Mouse (Mus musculus) ES-E14 (cell line): Measurements from ENCODE around the gene Hdac7. TPM values are rescaled to one million over a fixed set of nuclear protein-coding genes. Genes with fewer than 3 reads are reported as not detected.

ENCODE experiments used
- DNase-seq: peaks from one replicate; pipeline ENCODE4 v3.0.0-alpha.2; 2013; ENCODE audit warnings: low read depth, low spot score
- H3K27ac ChIP-seq: 2 replicates; pipeline ENCODE4 v1.5.1; 2012; ENCODE audit warnings: low read depth, mild to moderate bottlenecking, low read length, moderate library complexity, mixed read lengths; ENCODE audit not compliant: poor library complexity, insufficient read depth, severe bottlenecking
- H3K36me3 ChIP-seq: 2 replicates; pipeline ENCODE4 v1.6.1; 2012; ENCODE audit warnings: mild to moderate bottlenecking, low read length, moderate library complexity, mixed read lengths; ENCODE audit not compliant: control insufficient read depth, poor library complexity, insufficient read depth, severe bottlenecking
- H3K4me1 ChIP-seq, 2 experiments: fragments of 150-350 bp in 1 of 2; sonication (generic) in 1 of 2; 2 replicates each; pipeline ENCODE4 v1.6.1; 2012; ENCODE audit warnings: low read length in 2 of 2, mild to moderate bottlenecking in 1 of 2, mixed read lengths in 1 of 2; ENCODE audit not compliant: control insufficient read depth in 2 of 2, insufficient read depth in 2 of 2, poor library complexity in 1 of 2
- H3K4me3 ChIP-seq, 2 experiments: fragments of 150-350 bp in 1 of 2; sonication (generic) in 1 of 2; 2 replicates each; pipeline ENCODE4 v1.5.1; 2012; ENCODE audit warnings: low read length in 2 of 2, low read depth in 1 of 2, mild to moderate bottlenecking in 1 of 2, mixed read lengths in 1 of 2; ENCODE audit not compliant: insufficient read depth in 1 of 2, poor library complexity in 1 of 2, severe bottlenecking in 1 of 2
- H3K9ac ChIP-seq: 2 replicates; pipeline ENCODE4 v1.6.1; 2012; ENCODE audit warnings: low read depth, mild to moderate bottlenecking, low read length, mixed read lengths; ENCODE audit not compliant: poor library complexity, insufficient read depth, severe bottlenecking
- H3K9me3 ChIP-seq: fragments of 150-350 bp; sonication (generic); 2 replicates; pipeline ENCODE4 v1.6.1; 2012; ENCODE audit warnings: low read depth, mild to moderate bottlenecking, low read length; ENCODE audit not compliant: control insufficient read depth, insufficient read depth
- CHD2 ChIP-seq: IDR thresholded peaks from 2 replicates; pipeline ENCODE4 v1.6.1; 2014; ENCODE audit warnings: mild to moderate bottlenecking, low read depth, low read length, inconsistent platforms
- HCFC1 ChIP-seq: IDR thresholded peaks from 2 replicates; pipeline ENCODE4 v1.6.1; 2012; ENCODE audit warnings: low read length, inconsistent platforms, borderline replicate concordance; ENCODE audit not compliant: insufficient read depth
- MAFK ChIP-seq: IDR thresholded peaks from 2 replicates; pipeline ENCODE4 v1.6.1; 2014; ENCODE audit warnings: mild to moderate bottlenecking, low read depth, low read length, inconsistent platforms; ENCODE audit not compliant: insufficient read depth
- ZC3H11A ChIP-seq: IDR thresholded peaks from 2 replicates; pipeline ENCODE4 v1.6.1; 2012; ENCODE audit warnings: low read depth, mild to moderate bottlenecking, inconsistent platforms, low read length, borderline replicate concordance
- ZNF384 ChIP-seq: IDR thresholded peaks from 2 replicates; pipeline ENCODE4 v1.6.1; 2012; ENCODE audit warnings: low read depth, low read length, inconsistent platforms
- in situ Hi-C, 2 experiments: fragments of 600-800 bp; cut with MboI; formaldehyde crosslinking; loops; one replicate each; pipeline ENCODE4 v1.15.1; 2025; ENCODE audit warnings: low sequenced_read_pairs in 2 of 2, inconsistent platforms in 1 of 2; ENCODE audit not compliant: unreplicated experiment in 2 of 2
- total RNA-seq: library from RNA; depleted of rRNA; stranded (reverse); fragments of 300-350 nt; gene quantifications from 2 replicates; pipeline ENCODE4 v1.2.3, GENCODE M21; 2012; rRNA removed

Hdac7 gene
- total RNA-seq, 1 experiment: 7.4 TPM

GRCm38 (mm10) chr15:97743961-97744525 lies 100.3 kb downstream of the Hdac7 start:
- Histone ChIP-seq H3K27ac (no peak overlapping the region), H3K4me3 (no peak overlapping the region), H3K9ac (no peak overlapping the region), H3K4me1 (no peaks in the 10 kb centered on the region), H3K9me3 (no peaks in the 10 kb centered on the region), H3K36me3 (no peaks in the 10 kb centered on the region; the same call in 1 of the 2 replicates)
- in situ Hi-C loops: no loop called here
- no peak for DNase-seq
- no peak for TF ChIP-seq MAFK
- TF ChIP-seq ZC3H11A: no peak
- TF ChIP-seq HCFC1: no peak
- no peak for TF ChIP-seq CHD2
- TF ChIP-seq ZNF384: no peak

- Histone ChIP-seq H3K36me3 (no peaks in the 10 kb centered on the region; the same call in 1 of the 2 replicates), H3K9ac (no peak overlapping the region), H3K4me1 (no peaks in the 10 kb centered on the region), H3K9me3 (no peaks in the 10 kb centered on the region), H3K4me3 (no peak overlapping the region), H3K27ac (no peak overlapping the region)
- in situ Hi-C loops: no loop called here
- TF ChIP-seq HCFC1: no peak
- TF ChIP-seq ZNF384: no peak
- TF ChIP-seq MAFK: no peak
- TF ChIP-seq CHD2: no peak
- no peak for TF ChIP-seq ZC3H11A
- no peak for DNase-seq
These were observed 101.1 kb downstream of the Hdac7 start for GRCm38 (mm10) chr15:97743210-97743609.

Other genes starting within 250 kb of the Hdac7 start
- gene Rpap3, start 138.7 kb downstream of the Hdac7 start, total RNA-seq: 23.1 and 32.2 TPM in 2 replicates
- gene Endou, start 113.2 kb downstream of the Hdac7 start, total RNA-seq: 0.16 and 0.31 TPM in 2 replicates
- 12.5 and 12.7 TPM in 2 replicates for gene Rapgef3, start 76.5 kb downstream of the Hdac7 start, total RNA-seq
- gene Slc48a1, start 66.0 kb downstream of the Hdac7 start, total RNA-seq: 15.8 and 18.6 TPM in 2 replicates
- 0.11 and 0.22 TPM in 2 replicates for gene Vdr, start 66.1 kb upstream of the Hdac7 start, total RNA-seq
- 20.2 TPM in 2 replicates for gene Tmem106c, start 119.7 kb upstream of the Hdac7 start, total RNA-seq
- gene Col2a1, start 160.2 kb upstream of the Hdac7 start, total RNA-seq: 9.5 and 10.9 TPM in 2 replicates
- gene Pfkm, start 248.1 kb upstream of the Hdac7 start, total RNA-seq: 18.3 and 18.5 TPM in 2 replicates
- 20.5 and 27.2 TPM in 2 replicates for gene Senp1, start 249.2 kb upstream of the Hdac7 start, total RNA-seq